Mouse (Mus musculus) E14TG2a.4 (cell line): ENCODE results near the gene Thada.

Experiments used
- H3K27me3 ChIP-seq: 2 replicates; pipeline ENCODE4 v1.6.1; 2014; ENCODE audit warnings: low read length, control low read depth; ENCODE audit not compliant: insufficient read depth
- H3K36me3 ChIP-seq: 2 replicates; pipeline ENCODE4 v1.6.1; 2014; ENCODE audit warnings: low read length, control low read depth; ENCODE audit not compliant: insufficient read depth
- H3K4me1 ChIP-seq: replicated peaks from 2 replicates; pipeline ENCODE4 v1.6.1; 2014; ENCODE audit warnings: low read depth, low read length, control low read depth
- H3K4me3 ChIP-seq: replicated peaks from 2 replicates; pipeline ENCODE4 v1.5.1; 2014; ENCODE audit warnings: mild to moderate bottlenecking, low read length
- H3K9me3 ChIP-seq: 2 replicates; pipeline ENCODE4 v1.6.1; 2014; ENCODE audit warnings: low read length, control low read depth
- CTCF ChIP-seq: conservative IDR thresholded peaks from 2 replicates; pipeline ENCODE4 v1.5.1; 2014; ENCODE audit warnings: low read length
- NANOG ChIP-seq: IDR thresholded peaks from 2 replicates; pipeline ENCODE4 v1.6.1; 2014; ENCODE audit warnings: borderline replicate concordance, low read length, mixed read lengths
- POU5F1 ChIP-seq: IDR thresholded peaks from 2 replicates; pipeline ENCODE4 v1.6.1; 2014; ENCODE audit warnings: low read length, borderline replicate concordance

The Thada gene

GRCm38 (mm10) chr17:84197912-84198344 lies 268.1 kb downstream of the Thada start:
- TF ChIP-seq CTCF (no peak), POU5F1 (no peak), NANOG (no peak)
- H3K27me3 ChIP-seq = no peaks in the 10 kb centered on the region
- no peak overlapping the region for H3K4me3 ChIP-seq
- no peaks in the 10 kb centered on the region for H3K9me3 ChIP-seq
- H3K36me3 ChIP-seq = peaks cover 66% of the 10 kb centered on the region
- peaks cover under 1% of the 10 kb centered on the region for H3K4me1 ChIP-seq

DNA sequence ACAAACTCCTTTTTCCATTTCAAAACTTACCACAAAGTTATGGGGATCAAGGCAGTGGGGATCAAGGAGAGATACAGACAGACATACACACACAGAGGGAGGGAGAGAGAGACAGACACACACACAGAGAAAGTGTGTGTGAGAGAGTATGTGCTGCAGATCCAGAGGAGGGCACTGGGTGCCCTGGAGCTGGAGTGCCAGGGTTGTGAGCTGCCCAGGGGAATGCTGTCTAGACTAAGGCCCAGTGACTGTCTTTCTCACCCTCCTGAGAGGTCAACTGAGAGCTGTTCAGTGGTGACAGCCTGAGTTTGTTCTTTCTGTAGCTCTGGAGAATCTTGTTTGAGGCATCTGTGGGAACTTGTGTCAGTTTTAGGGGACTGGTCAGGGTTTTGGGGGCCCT lies 269.7 kb downstream of the Thada start:
- Histone ChIP-seq H3K4me3 (no peak overlapping the region), H3K36me3 (peaks cover 81% of the 10 kb centered on the region), H3K27me3 (no peaks in the 10 kb centered on the region), H3K4me1 (no peaks in the 10 kb centered on the region), H3K9me3 (no peaks in the 10 kb centered on the region)
- no peak for TF ChIP-seq NANOG

GRCm38 (mm10) chr17:84195835-84196234 lies 270.2 kb downstream of the Thada start:
- TF ChIP-seq CTCF = no peak
- no peak for TF ChIP-seq POU5F1
- no peak for TF ChIP-seq NANOG
- Histone ChIP-seq H3K4me3 (no peak overlapping the region), H3K9me3 (no peaks in the 10 kb centered on the region), H3K27me3 (no peaks in the 10 kb centered on the region), H3K36me3 (peaks cover 79% of the 10 kb centered on the region), H3K4me1 (peaks cover under 1% of the 10 kb centered on the region; the same call in 1 of the 2 replicates)

- no peaks in the 10 kb centered on the region for H3K9me3 ChIP-seq
- peaks cover 79% of the 10 kb centered on the region for H3K36me3 ChIP-seq
- H3K27me3 ChIP-seq = no peaks in the 10 kb centered on the region
- TF ChIP-seq CTCF (no peak), NANOG (no peak), POU5F1 (no peak)
- H3K4me1 ChIP-seq = peaks cover 9% of the 10 kb centered on the region
- no peak overlapping the region for H3K4me3 ChIP-seq
Observed at GRCm38 (mm10) chr17:84195003-84195395, 271.0 kb downstream of the Thada start.

DNA sequence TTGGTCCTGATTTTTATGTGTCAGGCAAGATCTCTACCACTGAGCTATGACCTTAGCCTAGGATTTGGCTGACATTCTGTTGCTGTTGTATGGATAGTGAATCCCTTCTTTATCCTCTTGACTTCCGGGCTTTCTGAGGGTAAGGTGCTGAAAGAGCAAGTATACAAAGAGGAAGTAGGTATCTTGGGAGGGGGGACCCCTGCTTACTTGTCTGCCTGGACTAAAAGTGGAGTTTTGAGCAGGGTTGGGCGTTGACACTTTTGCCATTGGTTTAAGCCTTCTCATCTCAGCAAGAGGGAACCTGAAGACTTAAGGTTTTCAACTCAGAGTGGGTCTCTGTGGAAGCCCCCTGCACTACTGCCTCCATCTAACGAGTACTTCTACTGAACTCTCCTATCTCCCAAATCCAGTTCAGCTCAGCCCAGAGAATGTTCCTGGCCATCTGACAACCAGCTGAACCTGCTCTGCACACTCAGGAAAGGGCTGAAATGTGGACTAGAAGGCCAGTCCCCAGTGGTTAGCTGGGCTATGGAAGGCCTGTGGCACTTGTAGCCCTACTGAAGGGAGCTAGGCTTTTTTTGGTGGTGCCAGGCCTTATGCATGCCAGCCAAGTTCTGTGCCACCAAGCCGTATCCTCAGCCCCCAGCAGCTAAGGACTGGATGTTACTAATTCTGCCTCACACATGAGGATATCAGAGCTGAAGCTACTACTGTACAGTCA lies 271.6 kb downstream of the Thada start:
- H3K4me1 ChIP-seq = peaks cover 14% of the 10 kb centered on the region
- no peaks in the 10 kb centered on the region for H3K9me3 ChIP-seq
- peaks cover 78% of the 10 kb centered on the region for H3K36me3 ChIP-seq
- H3K4me3 ChIP-seq = no peak overlapping the region
- no peaks in the 10 kb centered on the region for H3K27me3 ChIP-seq
- TF ChIP-seq NANOG = no peak
- no peak for TF ChIP-seq POU5F1
- no peak for TF ChIP-seq CTCF

DNA sequence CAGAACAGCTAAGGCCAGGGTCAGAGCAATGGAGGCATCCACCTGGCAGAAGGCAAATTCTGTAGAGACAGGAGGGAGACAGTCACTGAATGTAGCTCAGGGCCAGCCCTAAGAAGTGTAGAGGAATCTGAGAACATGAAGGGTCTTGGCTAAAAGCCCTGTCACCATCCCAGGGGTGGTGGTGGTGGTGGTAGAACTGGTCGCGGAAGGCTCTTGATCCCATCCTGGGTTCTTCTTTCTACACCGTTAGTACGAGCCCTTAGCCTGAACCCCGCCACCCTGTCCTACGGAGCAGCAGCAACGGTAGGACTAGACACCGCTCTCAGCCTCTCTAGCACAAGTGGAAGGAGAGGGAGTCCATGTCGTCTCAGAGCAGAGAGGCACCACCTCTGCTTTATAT lies 272.6 kb downstream of the Thada start:
- H3K36me3 ChIP-seq = peaks cover 74% of the 10 kb centered on the region
- H3K9me3 ChIP-seq = no peaks in the 10 kb centered on the region
- H3K4me3 ChIP-seq = no peak overlapping the region
- H3K27me3 ChIP-seq = no peaks in the 10 kb centered on the region
- peaks cover 24% of the 10 kb centered on the region for H3K4me1 ChIP-seq
- TF ChIP-seq POU5F1 (no peak), CTCF (no peak), NANOG (no peak)

DNA sequence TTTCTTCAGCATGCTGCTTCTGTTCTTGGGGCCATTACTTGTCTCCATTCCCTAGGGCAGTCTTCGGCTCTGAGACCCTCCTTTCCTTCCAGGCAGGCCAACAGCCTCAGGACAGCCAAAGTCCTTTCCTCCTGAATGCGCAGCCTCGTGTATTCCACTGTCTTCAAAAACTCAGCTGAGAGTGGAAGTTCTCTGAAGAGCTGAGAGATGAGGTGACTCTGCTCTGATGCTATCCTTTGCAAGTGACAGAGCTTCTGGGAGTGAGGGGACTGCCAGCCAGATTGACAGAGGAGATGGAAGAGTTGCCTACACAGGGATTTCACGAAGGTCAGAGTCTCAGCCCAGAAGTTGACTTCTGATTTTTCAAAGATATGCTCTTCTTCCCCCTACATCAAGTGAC lies 274.1 kb downstream of the Thada start:
- Histone ChIP-seq H3K36me3 (peaks cover 65% of the 10 kb centered on the region), H3K4me3 (no peak overlapping the region), H3K9me3 (no peaks in the 10 kb centered on the region), H3K27me3 (no peaks in the 10 kb centered on the region), H3K4me1 (peaks cover 24% of the 10 kb centered on the region)
- no peak for TF ChIP-seq CTCF
- no peak for TF ChIP-seq POU5F1
- no peak for TF ChIP-seq NANOG

DNA sequence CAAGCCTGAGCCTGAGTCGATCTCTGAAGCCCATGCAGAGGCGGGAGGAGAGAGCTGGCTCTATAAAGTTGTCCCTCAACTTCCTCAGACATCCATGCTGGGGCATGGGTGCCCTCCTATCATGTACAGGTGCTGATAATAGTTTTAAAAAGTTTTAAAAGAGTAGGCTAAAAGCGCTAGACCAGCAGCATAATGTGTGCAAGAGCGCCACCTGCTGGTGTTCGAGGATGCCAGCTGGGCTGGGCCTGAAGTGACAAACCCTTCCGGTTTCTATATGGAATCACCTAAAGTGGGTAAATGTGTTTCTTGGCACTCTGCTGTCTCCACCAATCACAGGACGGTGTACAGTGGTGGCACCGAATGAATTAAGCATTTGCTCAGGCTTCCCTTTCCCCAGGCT lies 275.1 kb downstream of the Thada start:
- Histone ChIP-seq H3K36me3 (peaks cover 56% of the 10 kb centered on the region), H3K27me3 (peaks cover 5% of the 10 kb centered on the region; the same call in 1 of the 2 replicates), H3K9me3 (no peaks in the 10 kb centered on the region), H3K4me1 (peaks cover 24% of the 10 kb centered on the region), H3K4me3 (no peak overlapping the region)
- TF ChIP-seq NANOG (no peak), POU5F1 (no peak), CTCF (peak; percentile 85)

- peaks cover 30% of the 10 kb centered on the region for H3K4me1 ChIP-seq
- H3K36me3 ChIP-seq = peaks cover 52% of the 10 kb centered on the region
- H3K4me3 ChIP-seq = peak overlapping the region; percentile 87
- H3K9me3 ChIP-seq = no peaks in the 10 kb centered on the region
- peaks cover 5% of the 10 kb centered on the region; the same call in 1 of the 2 replicates for H3K27me3 ChIP-seq
- no peak for TF ChIP-seq POU5F1
- no peak for TF ChIP-seq NANOG
- TF ChIP-seq CTCF = no peak
Observed at GRCm38 (mm10) chr17:84189127-84189854, 276.7 kb downstream of the Thada start.
